8 mouse cellular contexts compared by ENCODE assay signal in the genomic region with DNA sequence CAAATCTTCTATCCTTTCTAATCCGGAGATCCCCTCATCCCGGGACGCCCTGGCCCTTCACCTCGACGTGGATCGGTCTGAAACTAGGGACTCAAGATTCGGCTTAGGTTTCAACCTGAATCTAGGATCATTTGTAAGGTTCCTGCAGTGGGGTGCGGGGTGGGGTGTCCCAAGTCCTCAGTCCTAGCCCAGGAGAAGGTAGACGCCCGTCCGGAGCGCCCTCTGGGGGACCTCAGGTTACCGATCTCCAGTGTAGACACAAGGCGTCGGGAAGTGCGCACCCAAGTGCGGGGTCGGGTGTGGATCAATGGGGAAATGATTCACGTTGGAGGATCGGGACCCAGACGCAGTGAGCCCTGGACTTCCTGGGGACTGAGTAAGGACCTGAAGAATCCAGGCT. TPM values are rescaled to one million over a fixed set of nuclear protein-coding genes. Genes with fewer than 3 reads are reported as not detected.
DNase-seq lines count a peak whose midpoint lies in the region; ATAC-seq and TF ChIP-seq lines count a peak whose summit lies in the region.

No protein-coding gene starts in this region.

- no peaks in the 10 kb centered on the region for H3K36me3 ChIP-seq in ES-E14 (ENCODE audit: control insufficient read depth, insufficient read depth, low read length, poor library complexity, severe bottlenecking)
- H3K36me3 ChIP-seq in intestine, embryonic 15.5 days: no peaks in the 10 kb centered on the region
- no peaks in the 10 kb centered on the region for H3K36me3 ChIP-seq in liver, embryonic 16.5 days (ENCODE audit: control insufficient read depth, insufficient read depth)
- no peaks in the 10 kb centered on the region for H3K36me3 ChIP-seq in stomach, embryonic 15.5 days

- no peak overlapping the region for H3K27ac ChIP-seq in ES-E14 (ENCODE audit: insufficient read depth, low read depth, low read length, poor library complexity, severe bottlenecking)
- H3K27ac ChIP-seq in gastrocnemius, adult 2 months: no peak overlapping the region
- no peak overlapping the region for H3K27ac ChIP-seq in intestine, embryonic 15.5 days
- no peak overlapping the region for H3K27ac ChIP-seq in liver, embryonic 16.5 days (ENCODE audit: low read length)
- H3K27ac ChIP-seq in stomach, embryonic 15.5 days: no peak overlapping the region

- H3K4me1 ChIP-seq in ES-E14 (ENCODE audit: control insufficient read depth in 2 of 2, insufficient read depth in 2 of 2, low read length in 2 of 2, poor library complexity in 1 of 2): peaks cover 0 to 2% of the 10 kb centered on the region in 2 experiments; a peak in 1 of 4 replicates
- 0 out of 2 replicates have a peak, but pooled peaks cover 4% of the 10 kb centered on the region for H3K4me1 ChIP-seq in intestine, embryonic 15.5 days (replicated peaks)
- no peaks in the 10 kb centered on the region for H3K4me1 ChIP-seq in liver, embryonic 16.5 days (ENCODE audit: control insufficient read depth, low read depth, low read length)
- peaks cover 5% of the 10 kb centered on the region for H3K4me1 ChIP-seq in stomach, embryonic 15.5 days

- peak; percentile 38; the same call in 1 of the 2 replicates for TF ChIP-seq CTCF in gastrocnemius, adult 2 months (IDR thresholded peaks at IDR 0.05)

- intact Hi-C loops in gastrocnemius, adult 2 months (cut with DNase I): no loop called here

- peak; percentile 24 for DNase-seq in CD4-positive helper T cell, adult 2 months (ENCODE audit: low read depth, low spot score)
- no peak for DNase-seq in ES-E14 (ENCODE audit: low read depth, low spot score)
- DNase-seq in gastrocnemius, adult 2 months: peak; percentile 50
- no peak for DNase-seq in layer of hippocampus, postnatal 36 days

- ATAC-seq in intestine, embryonic 15.5 days: no peak
- no peak for ATAC-seq in liver, embryonic 16.5 days (ENCODE audit: low read depth)
- no peak for ATAC-seq in stomach, embryonic 15.5 days (ENCODE audit: insufficient read depth, low FRiP score, low read depth)
- no peak for ATAC-seq in inflammation-experienced regulatory T-cells, adult 6 months

- H3K4me3 ChIP-seq in ES-E14 (ENCODE audit: insufficient read depth in 1 of 2, low read depth in 1 of 2, low read length in 2 of 2, poor library complexity in 1 of 2, severe bottlenecking in 1 of 2): peak overlapping the region; percentile 46 to 62; a peak in 3 of 4 replicates
- peak overlapping the region; percentile 75 for H3K4me3 ChIP-seq in gastrocnemius, adult 2 months
- H3K4me3 ChIP-seq in intestine, embryonic 15.5 days (replicated peaks): peak overlapping the region; percentile 51; the same call in 1 of the 2 replicates
- no peak overlapping the region for H3K4me3 ChIP-seq in liver, embryonic 16.5 days (ENCODE audit: low read depth, low read length)
- peak overlapping the region; percentile 53 for H3K4me3 ChIP-seq in stomach, embryonic 15.5 days (replicated peaks)

- peaks cover 14% of the 10 kb centered on the region for H3K27me3 ChIP-seq in intestine, embryonic 15.5 days (replicated peaks)
- peaks cover 42% of the 10 kb centered on the region for H3K27me3 ChIP-seq in liver, embryonic 16.5 days (ENCODE audit: control insufficient read depth, insufficient read depth, low read depth, low read length)
- H3K27me3 ChIP-seq in stomach, embryonic 15.5 days (replicated peaks): peaks cover 5% of the 10 kb centered on the region; the same call in 1 of the 2 replicates

- H3K9me3 ChIP-seq in ES-E14 (ENCODE audit: control insufficient read depth, insufficient read depth, low read depth, low read length): no peaks in the 10 kb centered on the region
- H3K9me3 ChIP-seq in intestine, embryonic 15.5 days: no peaks in the 10 kb centered on the region
- no peaks in the 10 kb centered on the region for H3K9me3 ChIP-seq in liver, embryonic 16.5 days (replicated peaks; ENCODE audit: control insufficient read depth, low read length)
- no peaks in the 10 kb centered on the region for H3K9me3 ChIP-seq in stomach, embryonic 15.5 days

- H3K9ac ChIP-seq in ES-E14 (ENCODE audit: insufficient read depth, low read depth, low read length, poor library complexity, severe bottlenecking): peak overlapping the region; percentile 53; the same call in 1 of the 2 replicates
- H3K9ac ChIP-seq in intestine, embryonic 15.5 days: no peak overlapping the region
- H3K9ac ChIP-seq in liver, embryonic 16.5 days (ENCODE audit: low read depth, low read length): no peak overlapping the region
- no peak overlapping the region for H3K9ac ChIP-seq in stomach, embryonic 15.5 days

- under 1% methylated on average over 21 of the region's 21 CpGs for WGBS in intestine, embryonic 15.5 days
- 1% methylated on average over 21 of the region's 21 CpGs for WGBS in liver, embryonic 16.5 days (ENCODE audit: insufficient replicate concordance)
- 2% methylated on average over 21 of the region's 21 CpGs for WGBS in stomach, embryonic 15.5 days

- H3K4me2 ChIP-seq in intestine, embryonic 15.5 days (replicated peaks): peak overlapping the region; percentile 92
- H3K4me2 ChIP-seq in liver, embryonic 16.5 days (ENCODE audit: low read depth, low read length): 0 out of 2 replicates have a peak overlapping the region, but pooled peaks have one; percentile 20
- H3K4me2 ChIP-seq in stomach, embryonic 15.5 days: peak overlapping the region; percentile 91

- in situ Hi-C loops in ES-E14 (cut with MboI; ENCODE audit: low sequenced_read_pairs in 2 of 2, unreplicated experiment in 2 of 2): no loop called here

TF ChIP-seq in ES-E14, 5 proteins besides CTCF, POLR2A, EP300 and RAD21:
- no peak for TF ChIP-seq ZC3H11A (IDR thresholded peaks at IDR 0.05; ENCODE audit: borderline replicate concordance, low read depth, low read length)
- TF ChIP-seq CHD2 (IDR thresholded peaks at IDR 0.05; ENCODE audit: low read depth, low read length): no peak
- TF ChIP-seq MAFK (IDR thresholded peaks at IDR 0.05; ENCODE audit: insufficient read depth, low read depth, low read length): no peak
- TF ChIP-seq ZNF384 (IDR thresholded peaks at IDR 0.05; ENCODE audit: low read depth, low read length): no peak
- TF ChIP-seq HCFC1 (IDR thresholded peaks at IDR 0.05; ENCODE audit: borderline replicate concordance, insufficient read depth, low read length): no peak
TF ChIP-seq in ES-E14: peak in this region for 0.

RNA-seq across cellular contexts. Expression of a gene that starts 21.8 kb away (rescaled TPM):
- total RNA-seq in ES-E14 (2012; rRNA removed): not detected in 2 replicates
- total RNA-seq in gastrocnemius, adult 2 months (2021): not detected
- polyA plus RNA-seq in intestine, embryonic 15.5 days (2015; fragmentation: Nextera tagmentation; extraction: Ambion mirVana): not detected in 2 replicates
- not detected in 2 replicates for polyA plus RNA-seq in liver, embryonic 16.5 days (2015; fragmentation: Nextera tagmentation; extraction: Ambion mirVana)
- polyA plus RNA-seq in stomach, embryonic 15.5 days (2015; fragmentation: Nextera tagmentation; extraction: Ambion mirVana): not detected in 2 replicates
- total RNA-seq in layer of hippocampus, postnatal 36 days (2021): not detected
- polyA plus RNA-seq in inflammation-experienced regulatory T-cells, adult 6 months (2017; shearing (Covaris generic)): not detected

RNA-seq across cellular contexts. Expression of a gene that starts 46.7 kb away (rescaled TPM):
- not detected in 2 replicates for total RNA-seq in ES-E14 (2012; rRNA removed)
- total RNA-seq in gastrocnemius, adult 2 months (2021): not detected
- not detected in 2 replicates for polyA plus RNA-seq in intestine, embryonic 15.5 days (2015; fragmentation: Nextera tagmentation; extraction: Ambion mirVana)
- not detected in 2 replicates for polyA plus RNA-seq in liver, embryonic 16.5 days (2015; fragmentation: Nextera tagmentation; extraction: Ambion mirVana)
- polyA plus RNA-seq in stomach, embryonic 15.5 days (2015; fragmentation: Nextera tagmentation; extraction: Ambion mirVana): not detected in 2 replicates
- total RNA-seq in layer of hippocampus, postnatal 36 days (2021): not detected
- polyA plus RNA-seq in inflammation-experienced regulatory T-cells, adult 6 months (2017; shearing (Covaris generic)): not detected

Comparison
In these comparisons a context has a peak if more than half of its experiments do, and no peak if none do; other contexts are left out.
1. DNase-seq: peak in CD4-positive helper T cell, adult 2 months (single experiment) and gastrocnemius, adult 2 months (single experiment); none in ES-E14 (single experiment) and layer of hippocampus, postnatal 36 days (0 of 2).
2. H3K4me2 ChIP-seq: peak in every context shown above with its lines; median percentile 92 in intestine, embryonic 15.5 days; 91 in stomach, embryonic 15.5 days; 20 in liver, embryonic 16.5 days.